Mouse (Mus musculus) gastrocnemius, postnatal 10 days (tissue): ENCODE data around the gene Hist1h2bk. TPM values are rescaled to one million over a fixed set of nuclear protein-coding genes. Genes with fewer than 3 reads are reported as not detected.
"Not testable (repeated sequence)": the region's sequence is repeated elsewhere in the genome, so short reads cannot be mapped to it uniquely, and the experiment has no call there.

ENCODE experiments used
- DNase-seq: peaks from one replicate; pipeline ENCODE4 v3.0.0; 2021; ENCODE audit warnings: mixed read lengths
- total RNA-seq, 2 experiments: library from RNA; stranded (reverse); gene quantifications; 2 replicates each; pipeline ENCODE4 v1.2.3; 2021

Gene Hist1h2bk
- total RNA-seq, 2 experiments from 2014 or later: 209 to 249 TPM

- no peak for DNase-seq
Measured at GRCm38 (mm10) chr13:22040464-22041141, 4.9 kb downstream of the Hist1h2bk start.

GRCm38 (mm10) chr13:22041142-22041536 is 5.5 kb downstream of the Hist1h2bk start, which contains the start of gene Hist1h4i:
Gene Hist1h4i, minus strand, starts transcription at chr13:22041362.
- DNase-seq: peak; percentile 90

GRCm38 (mm10) chr13:22041651-22042567 is 6.2 kb downstream of the Hist1h2bk start:
- no peak for DNase-seq

- peak; percentile 53 for DNase-seq
Measured at GRCm38 (mm10) chr13:22042568-22043502, 7.2 kb downstream of the Hist1h2bk start, which contains the start of the genes Hist1h2ag and Hist1h2bj. Gene Hist1h2ag, minus strand, starts transcription at chr13:22042944. Gene Hist1h2bj, plus strand, starts transcription at chr13:22043214.

- DNase-seq: no peak
Measured at GRCm38 (mm10) chr13:22043503-22044431, 8.1 kb downstream of the Hist1h2bk start.

DNA sequence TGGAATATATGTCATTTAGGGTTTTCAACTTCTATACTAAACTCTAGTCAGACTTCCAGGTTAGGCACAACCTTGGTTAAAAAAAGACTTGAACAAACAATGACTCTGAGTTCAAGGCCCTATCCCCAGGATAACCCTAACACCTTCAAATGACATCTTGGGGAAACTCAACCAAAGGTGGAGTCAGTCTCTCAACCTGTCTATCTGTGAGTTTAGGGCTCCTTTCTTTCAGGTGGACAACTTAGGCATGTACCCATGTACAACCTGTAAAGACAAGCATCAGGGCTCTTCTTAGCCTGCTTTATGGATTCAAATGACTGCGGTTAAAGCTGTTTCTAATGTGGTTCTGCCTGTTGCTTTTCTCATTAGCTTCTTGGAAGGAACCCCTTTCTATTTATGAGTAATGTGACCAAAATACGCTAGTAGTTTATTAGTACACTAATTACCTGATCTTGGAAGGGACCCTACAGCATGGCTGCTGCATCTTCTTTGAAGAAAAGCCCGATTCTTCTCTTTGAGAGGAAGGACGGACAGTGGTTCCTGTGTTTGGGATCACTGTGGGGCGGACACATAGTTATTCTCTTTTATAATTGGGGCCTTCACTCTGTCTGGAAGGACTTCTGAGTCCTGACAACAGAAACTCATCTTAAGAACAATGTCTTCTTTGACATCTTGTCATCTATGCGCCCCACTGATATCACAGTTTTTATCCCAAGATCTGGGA is 8.9 kb downstream of the Hist1h2bk start:
- DNase-seq: no peak

DNA sequence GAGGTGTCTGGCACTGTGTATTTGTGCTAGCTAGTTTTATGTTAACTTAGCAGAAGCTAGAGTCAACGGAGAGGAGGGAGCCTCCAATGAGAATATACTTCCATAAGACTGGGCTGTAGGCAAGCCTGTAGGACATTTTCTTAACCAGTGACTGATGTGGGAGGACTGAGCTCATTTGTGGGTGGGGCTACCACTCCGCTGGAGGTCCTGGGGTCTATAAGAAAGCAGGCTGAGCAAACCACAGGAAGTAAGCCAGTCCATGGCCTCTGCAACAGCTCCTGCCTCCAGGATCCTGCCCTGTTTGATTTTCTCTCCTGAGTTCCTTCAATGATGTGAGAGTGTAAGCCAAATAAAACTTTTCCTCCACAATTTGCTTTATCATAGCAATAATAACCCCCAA is 9.6 kb downstream of the Hist1h2bk start:
- no peak for DNase-seq

GRCm38 (mm10) chr13:22049041-22049440 is 13.4 kb downstream of the Hist1h2bk start:
- no peak for DNase-seq

DNA sequence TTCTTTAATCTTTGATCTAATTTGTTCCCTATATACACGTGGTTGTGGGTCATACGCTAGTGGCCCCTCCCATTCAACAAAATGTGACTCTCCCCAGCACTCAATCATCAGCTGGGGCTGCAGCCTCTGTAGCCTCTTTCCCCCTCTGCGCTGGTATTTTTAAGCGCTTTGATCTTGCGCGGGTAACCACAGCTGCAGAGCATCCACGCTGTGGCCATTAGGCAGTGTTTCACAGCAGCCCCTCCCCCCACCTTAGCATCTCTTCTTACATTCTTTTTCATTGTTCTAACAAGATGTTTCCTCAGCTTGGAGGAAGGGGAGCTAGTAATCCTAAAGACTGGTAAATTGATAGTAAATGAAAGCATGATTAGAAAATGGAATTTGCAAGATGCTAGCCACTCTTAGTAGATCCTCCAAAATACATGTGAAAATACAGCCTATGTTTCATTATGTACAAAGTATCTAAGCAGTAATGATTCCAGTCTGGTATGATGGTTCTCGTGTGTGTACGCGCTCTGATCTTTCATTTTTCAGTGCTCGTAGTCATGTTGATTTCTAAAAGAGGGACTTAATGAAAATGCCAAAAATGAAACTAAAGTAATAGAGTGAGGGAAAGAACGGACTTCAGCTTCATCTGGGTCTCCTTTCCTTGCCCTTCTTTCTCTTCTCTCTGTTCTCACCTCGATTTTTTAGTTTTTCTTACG is 14.2 kb downstream of the Hist1h2bk start:
- no peak for DNase-seq

DNA sequence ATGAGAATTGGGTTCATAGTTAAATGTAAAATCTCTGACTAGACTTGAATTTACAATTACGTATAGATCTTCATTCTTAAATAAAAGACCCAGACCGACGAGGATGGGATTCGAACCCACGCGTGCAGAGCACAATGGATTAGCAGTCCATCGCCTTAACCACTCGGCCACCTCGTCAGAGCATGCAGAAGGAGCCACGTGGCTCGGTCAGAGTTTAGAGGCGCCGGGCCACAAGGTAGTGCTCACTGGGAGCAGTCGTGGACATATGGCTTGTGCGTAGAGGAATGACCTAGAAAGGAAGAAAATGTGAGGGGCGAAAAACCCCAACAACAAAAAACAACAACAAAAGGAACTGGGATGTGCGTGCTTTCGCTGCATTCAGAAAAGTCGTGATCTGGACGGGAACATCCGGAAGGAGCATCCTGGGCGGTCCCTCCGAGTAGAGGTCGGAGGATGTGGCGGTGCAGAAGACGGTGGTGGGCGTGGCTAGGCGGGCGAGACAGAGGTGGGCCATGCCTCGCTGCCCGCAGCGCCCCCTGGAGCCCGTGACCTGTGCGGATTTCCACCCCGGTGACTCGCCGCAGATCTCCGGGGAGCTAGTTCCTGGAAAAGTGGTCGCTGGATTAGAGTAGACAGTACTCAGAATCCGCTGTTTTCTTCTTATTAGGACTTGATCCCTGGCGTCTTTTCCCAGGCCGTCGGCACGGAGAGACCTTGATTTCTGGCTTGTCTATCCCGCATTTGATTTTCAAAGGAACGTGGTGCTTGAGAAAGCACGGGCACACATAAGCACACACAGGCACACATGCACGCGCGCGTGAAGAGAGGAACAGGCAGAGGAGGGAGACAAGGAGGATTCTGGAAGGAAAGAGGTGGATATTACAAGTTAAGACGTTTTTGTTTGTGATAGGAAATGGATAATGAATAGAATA is 15.2 kb downstream of the Hist1h2bk start:
- peak; percentile 83 for DNase-seq

GRCm38 (mm10) chr13:22051523-22051859 is 15.8 kb downstream of the Hist1h2bk start:
- no peak for DNase-seq

DNA sequence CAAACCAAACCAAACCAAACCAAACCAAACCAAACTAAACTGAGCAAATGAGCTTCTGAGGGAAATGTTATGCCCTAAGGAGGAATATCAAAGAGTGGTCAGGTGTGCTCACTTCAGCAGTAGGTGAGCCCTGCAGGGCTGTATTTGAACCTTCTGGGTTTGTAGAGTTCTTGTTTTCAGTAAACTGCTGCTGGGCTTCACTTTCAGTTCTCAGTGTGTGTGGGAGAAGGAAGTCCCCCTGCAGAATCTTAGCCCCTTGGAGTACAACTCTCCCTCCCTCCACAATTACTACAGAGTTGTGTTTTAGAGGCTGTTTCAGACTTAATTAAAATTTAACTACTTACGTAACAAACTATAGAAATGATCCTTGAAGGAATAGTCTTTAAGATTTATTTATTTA is 18.1 kb downstream of the Hist1h2bk start:
- DNase-seq: no peak

DNA sequence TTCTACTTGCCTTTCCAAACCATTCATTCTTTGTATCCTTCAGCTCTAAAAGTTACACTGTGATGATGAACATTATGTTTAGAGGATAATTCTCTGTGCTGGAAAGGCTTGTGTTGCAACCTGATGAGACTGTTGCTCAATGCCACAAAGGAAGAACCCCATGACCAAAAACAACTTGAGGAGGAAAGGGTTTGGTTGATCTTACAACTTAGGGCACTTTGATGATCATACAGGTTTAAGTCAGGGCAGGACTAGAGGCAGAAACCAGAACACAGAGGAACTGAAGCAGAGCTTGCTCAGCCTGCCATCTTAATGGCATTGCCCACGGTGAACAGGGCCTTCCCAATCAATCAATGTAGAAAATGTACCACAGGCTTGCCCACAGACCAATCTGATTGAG is 25.8 kb downstream of the Hist1h2bk start:
- DNase-seq: no peak

GRCm38 (mm10) chr13:22063468-22063867 is 27.8 kb downstream of the Hist1h2bk start:
- DNase-seq: no peak

DNA sequence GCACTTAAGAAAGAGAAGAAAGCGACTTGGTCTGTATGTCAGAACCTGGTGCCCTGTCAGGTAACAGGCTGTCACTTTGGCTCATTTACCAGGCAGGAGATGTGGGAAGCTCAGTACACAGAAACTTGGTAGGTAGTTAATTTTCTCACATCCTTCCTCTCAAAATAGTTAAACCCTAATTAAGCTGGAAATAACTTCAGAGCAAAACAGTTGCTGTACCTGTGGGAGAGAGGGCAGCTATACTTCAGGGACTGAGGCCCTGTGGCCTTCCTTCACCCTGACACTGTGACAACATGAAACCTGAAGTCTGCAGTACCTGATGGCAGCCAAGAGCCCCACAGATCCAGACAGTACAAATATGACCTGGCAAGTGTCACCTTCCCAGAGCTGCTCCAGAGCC is 48.5 kb downstream of the Hist1h2bk start, which contains the start of gene Vmn1r188:
TSS of gene Vmn1r188 (plus strand) at position 301 of the 400 bp plus-strand sequence.
- DNase-seq: not testable (repeated sequence)
